Mouse (Mus musculus) kidney, postnatal 25 days (tissue): Measurements from ENCODE around the gene Pip4k2a.
"Not testable (repeated sequence)": the region's sequence is repeated elsewhere in the genome, so short reads cannot be mapped to it uniquely, and the experiment has no call there.

Source experiments
- DNase-seq, 2 experiments: peaks; one replicate each; pipeline ENCODE4 v3.0.0; 2021; ENCODE audit warnings: mixed read lengths in 2 of 2

Gene Pip4k2a

DNA sequence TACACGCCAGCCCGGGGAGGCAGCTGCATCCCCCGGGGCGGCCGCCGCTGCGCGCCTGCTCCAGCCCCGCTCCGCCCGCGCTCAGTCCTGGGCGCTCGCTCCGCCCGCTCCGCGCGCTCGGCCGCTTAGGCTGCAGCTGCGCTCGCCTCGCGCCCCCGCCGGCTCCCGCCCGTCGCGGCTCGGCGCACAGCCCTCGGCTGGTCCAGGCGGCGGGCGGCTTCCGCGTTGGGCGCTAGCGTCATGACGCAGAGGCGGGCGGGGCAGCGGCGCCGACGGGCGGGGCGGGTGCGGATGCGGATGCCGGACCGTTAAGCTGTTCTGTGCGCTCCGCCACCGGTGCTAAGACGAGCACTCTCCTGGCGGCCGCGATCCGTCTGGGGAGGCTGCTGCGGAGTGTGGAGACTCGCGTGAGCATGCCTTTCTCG lies at the start of gene Pip4k2a, which contains the start of gene 4930426L09Rik:
Pip4k2a (minus strand) TSS at position 73 of the 425 bp plus-strand sequence.
4930426L09Rik (plus strand) TSS at position 290 of the 425 bp plus-strand sequence.
- peak; percentile 90 to 94 for DNase-seq

DNA sequence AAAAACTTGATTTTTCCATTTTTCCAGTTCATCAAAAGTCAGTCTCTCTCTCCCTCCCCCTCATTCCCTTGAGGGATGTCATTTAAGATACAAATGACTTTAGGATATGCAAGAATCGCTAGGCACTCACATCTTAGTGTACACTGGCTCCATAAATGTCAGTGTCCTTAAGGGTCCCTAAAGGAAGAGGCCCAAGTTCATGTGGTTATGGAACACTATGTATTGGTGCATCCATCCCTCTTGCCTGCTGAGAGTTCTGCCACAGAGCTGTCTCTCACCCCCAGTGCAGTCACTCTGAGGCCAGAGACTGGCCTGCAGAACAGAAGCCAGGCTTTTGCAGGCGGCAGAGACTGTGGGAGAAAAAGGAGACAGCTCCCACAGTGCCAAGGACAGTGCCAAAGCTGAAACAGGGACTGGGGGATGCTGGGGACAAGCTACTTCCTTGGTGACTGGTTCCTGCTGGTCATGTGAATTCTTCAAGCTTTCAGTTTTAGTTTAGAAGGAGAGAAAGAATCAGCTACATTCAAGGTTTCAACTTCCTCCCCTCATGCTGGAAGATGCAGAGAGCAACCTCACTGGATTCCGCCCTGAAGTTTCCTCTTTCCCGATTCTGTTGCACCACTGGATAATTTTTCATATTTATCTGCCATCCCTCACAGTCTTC lies 40.1 kb upstream of the Pip4k2a start:
- DNase-seq = no peak

GRCm38 (mm10) chr2:19037430-19037829 lies 39.5 kb upstream of the Pip4k2a start:
- no peak for DNase-seq

DNA sequence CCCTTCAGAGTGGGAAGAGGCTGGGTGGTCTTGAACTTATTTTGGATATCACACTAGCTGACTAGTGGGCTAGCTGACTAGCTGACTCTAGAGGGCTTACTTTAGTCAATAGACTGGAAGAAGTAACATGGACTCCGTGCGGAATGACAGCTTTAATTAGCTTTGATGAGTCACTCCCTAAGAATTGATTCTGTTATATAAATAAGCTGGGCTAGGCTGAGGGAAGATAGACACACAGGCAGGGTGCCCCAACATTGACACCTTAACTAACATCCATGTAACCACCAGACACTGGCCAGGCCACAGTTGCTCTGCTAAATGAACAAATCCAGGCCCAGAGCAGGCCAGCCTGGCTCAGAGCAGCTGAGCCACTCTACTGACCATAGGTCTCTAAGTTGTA lies 26.9 kb upstream of the Pip4k2a start:
- no peak for DNase-seq

DNA sequence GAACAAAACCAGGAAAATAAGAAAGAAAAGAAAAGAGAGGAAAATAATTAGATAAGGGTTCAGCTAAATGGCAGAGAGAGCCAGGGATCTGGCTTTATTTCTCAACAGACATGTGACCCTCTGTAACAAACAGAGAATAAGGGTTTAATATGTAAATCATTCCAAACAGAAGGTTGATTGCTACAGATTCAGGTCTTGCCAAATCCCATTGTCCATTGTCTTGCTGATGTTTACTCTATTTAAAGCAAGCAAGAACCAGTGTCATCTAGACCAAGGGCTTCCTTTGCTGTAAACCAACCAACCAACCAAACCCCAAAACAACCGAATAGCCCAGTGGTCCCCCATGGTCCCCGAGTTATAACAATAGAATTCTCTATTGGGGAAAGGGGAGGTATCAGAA lies 20.1 kb upstream of the Pip4k2a start:
- no peak for DNase-seq

DNA sequence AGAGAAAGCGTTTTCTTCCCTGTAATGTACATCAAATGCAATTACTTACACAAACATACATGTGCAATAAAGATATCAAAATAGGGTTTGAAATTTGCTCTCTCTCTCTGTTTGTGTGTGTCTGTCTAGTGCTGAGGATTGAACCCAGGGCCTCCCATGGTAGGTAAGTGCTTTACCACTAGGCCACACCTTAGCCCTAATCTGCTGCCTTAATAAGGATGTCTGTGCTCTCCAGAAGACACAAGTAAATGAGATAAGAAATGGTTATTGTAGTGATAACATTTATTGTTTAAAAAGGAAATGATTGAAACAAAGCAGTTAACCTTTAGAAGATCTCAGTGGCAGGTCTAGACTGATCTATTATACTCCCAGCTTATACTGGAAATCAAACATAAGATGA lies 18.9 kb upstream of the Pip4k2a start:
- no peak for DNase-seq

DNA sequence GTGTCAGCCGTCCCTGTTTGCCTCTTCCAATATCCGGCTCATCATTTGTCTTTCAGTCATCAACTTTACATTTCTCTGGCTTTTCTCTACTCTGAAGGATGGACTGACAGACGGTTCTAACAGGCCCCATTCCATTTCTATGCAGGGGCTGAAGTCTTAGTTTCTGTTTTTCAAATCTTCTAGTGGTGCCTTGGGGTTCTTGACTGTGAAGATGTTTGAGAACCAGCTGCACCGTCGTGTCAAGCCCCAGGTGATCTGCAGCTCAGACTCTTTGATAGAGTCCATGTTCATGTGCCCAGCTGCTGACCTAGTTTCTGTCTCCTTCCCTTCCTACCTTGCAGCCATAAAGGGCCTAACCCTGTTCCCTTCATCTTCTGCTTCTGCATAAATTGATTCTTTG lies 18.4 kb upstream of the Pip4k2a start:
- no peak for DNase-seq

DNA sequence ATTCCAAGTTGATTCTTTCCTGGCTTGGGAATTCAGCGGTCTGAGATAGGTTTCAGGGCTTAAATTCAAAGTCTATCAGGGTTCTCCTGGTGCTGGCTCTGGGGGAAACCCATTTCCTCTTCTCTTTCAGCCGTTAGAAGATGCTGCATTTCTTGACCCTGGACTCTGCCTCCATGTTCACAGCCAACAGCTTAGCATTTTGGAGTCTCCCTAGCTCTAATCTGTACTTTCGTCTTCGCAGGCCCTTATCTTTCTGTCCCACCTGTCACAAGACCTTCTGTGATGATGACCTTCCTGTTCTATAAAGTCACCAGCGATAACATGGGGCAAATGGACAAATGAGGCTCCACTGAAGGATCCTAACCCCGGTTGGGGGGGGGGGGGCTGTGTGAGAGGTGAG lies 13.5 kb upstream of the Pip4k2a start:
- DNase-seq = no peak

DNA sequence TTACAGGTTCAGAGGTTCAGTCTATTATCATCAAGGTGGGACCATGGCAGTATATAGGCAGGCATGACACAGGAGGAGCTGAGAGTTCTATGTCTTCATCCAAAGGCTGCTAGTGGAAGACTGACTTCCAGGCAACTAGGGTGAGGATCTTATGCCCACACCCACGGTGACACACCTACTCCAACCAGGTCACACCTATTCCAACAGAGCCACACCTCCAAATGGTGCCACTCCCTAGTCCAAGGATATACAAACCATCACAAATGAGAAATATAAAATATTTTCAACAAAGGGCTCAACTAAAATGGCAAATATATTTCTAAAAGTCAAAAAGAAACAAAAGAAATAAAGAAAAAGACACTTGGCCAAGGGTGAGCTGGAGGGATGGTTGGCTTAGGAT lies 12.6 kb upstream of the Pip4k2a start:
- DNase-seq = not testable (repeated sequence)

- DNase-seq = no peak
Observed at GRCm38 (mm10) chr2:19007580-19007979, 9.7 kb upstream of the Pip4k2a start.

DNA sequence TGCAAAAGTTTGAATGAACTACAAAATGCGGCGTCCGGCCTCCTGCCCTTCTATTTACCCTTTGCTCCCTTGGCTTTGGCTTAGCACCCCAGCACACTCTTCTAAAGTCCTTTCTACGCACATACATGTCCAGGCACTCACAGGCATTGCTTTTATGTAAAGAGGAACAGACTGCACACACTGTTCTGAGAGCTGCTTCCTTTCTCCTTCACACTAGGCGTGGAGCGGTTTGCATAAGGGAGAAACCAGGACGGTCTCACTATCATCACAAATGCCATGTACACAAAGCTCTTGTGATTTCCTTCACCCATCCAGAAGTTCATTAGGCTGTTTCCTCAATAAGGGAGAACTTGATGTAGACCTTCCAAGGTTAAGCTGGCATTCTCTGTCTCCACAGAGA lies 8.2 kb upstream of the Pip4k2a start:
- DNase-seq = no peak

DNA sequence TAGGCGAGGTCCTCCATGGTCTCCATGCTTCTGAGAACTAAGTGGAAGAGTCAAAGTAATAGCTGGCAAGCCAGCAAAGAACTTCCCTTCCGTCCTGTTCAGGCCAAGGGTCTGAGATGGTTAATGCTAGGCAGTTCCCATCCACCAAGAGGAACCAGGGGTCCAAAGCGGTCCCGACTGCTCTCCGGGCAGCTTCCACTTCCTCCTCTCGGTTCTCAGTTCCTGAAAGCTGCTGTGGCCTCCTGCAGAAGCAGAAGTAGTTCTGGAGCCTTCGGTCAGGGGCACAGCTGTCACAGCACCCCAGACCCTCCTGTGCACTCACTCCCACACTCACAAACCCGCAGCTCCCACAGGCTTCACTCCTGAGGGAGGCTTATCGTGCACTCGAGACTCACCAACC lies 6.9 kb upstream of the Pip4k2a start:
- DNase-seq = peak in 1 of 2 experiments; percentile 40

DNA sequence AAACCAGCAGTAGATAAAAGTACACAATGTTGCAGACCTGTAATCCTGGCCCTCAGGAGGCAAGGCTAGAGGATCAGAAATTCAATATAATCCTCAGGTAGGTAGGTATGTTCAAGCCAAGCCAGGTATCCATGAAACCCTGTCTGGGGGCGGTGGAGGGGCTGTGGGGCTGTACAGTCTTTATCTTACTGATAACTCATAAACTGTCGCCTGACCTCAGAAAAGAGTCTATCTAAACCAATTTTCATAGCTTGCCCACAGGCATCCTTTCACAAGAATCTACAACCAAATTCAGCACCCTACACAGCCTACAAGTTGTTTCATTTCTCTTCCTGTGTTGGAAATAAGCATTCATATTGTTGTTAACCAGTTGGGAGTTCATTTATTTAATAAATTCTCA lies 1.5 kb upstream of the Pip4k2a start:
- no peak for DNase-seq

GRCm38 (mm10) chr2:18997387-18997971 lies 447 bp downstream of the Pip4k2a start:
- DNase-seq = peak; percentile 40 to 66

GRCm38 (mm10) chr2:18996451-18997211 lies 1.3 kb downstream of the Pip4k2a start:
- peak; percentile 33 to 51 for DNase-seq

DNA sequence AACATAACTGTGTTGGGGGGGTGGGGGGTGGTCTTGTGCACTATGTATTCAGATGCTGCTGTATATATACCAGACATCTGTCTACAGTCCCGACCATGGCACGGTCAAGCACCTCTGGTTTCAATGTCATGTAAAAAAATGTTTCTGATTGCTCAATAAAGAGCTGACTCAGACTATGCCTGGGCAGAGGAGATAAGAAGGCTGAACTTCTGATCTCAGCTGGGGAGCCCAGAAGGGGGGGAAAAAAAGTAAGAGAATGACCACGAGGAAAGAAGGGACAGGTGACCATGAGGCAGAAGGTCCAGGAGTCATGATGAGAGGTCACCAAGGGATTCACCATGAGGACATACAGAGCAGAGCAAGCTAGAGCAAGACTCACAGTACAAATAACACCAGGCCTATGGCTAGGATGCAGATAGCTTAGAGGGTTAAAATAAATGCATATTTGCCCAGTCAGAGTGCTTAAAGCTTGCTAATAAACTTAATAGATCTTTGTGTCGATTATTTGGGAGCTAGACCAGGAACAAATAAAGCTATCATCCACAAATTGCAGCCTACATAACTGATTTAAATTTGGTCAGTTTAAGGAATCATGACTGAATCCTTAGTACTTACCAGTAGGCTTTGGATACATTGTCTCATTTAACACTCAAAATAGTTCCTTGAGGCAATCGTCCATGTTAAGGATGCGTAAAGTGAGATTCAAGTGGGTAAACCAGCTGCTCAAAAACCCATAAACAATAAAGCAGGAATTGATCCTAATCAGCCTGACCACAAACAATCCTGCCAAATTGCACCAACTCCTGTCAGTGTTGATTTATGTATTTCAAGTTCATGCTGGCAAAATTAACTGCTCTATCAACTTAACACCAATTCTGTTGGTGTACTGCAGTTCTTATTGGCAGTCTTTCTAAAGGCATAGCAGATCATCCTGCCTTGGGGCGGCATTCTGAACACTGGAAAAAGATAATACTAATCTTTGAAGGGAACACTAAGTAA lies 5.1 kb downstream of the Pip4k2a start:
- DNase-seq = no peak

GRCm38 (mm10) chr2:18988885-18989284 lies 9.0 kb downstream of the Pip4k2a start:
- no peak for DNase-seq

DNA sequence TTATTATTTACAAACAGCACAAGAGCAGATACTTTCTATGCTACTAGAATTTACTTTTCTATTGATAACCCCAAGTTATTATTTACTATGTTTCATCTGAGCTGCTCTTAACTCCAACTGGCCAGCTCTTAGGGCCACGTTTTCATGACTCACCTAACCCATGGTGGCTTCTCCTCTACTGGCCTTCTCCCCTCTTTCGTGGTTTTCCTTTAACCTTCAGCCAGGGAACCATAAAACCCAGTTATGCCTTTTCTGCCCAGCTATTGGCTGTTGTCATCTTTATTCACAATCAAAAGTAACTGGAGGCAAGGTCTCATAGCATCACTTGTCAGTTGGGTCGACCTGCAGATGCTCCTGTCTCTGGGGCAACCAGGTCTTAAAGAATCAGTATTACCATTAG lies 12.4 kb downstream of the Pip4k2a start:
- no peak for DNase-seq

DNA sequence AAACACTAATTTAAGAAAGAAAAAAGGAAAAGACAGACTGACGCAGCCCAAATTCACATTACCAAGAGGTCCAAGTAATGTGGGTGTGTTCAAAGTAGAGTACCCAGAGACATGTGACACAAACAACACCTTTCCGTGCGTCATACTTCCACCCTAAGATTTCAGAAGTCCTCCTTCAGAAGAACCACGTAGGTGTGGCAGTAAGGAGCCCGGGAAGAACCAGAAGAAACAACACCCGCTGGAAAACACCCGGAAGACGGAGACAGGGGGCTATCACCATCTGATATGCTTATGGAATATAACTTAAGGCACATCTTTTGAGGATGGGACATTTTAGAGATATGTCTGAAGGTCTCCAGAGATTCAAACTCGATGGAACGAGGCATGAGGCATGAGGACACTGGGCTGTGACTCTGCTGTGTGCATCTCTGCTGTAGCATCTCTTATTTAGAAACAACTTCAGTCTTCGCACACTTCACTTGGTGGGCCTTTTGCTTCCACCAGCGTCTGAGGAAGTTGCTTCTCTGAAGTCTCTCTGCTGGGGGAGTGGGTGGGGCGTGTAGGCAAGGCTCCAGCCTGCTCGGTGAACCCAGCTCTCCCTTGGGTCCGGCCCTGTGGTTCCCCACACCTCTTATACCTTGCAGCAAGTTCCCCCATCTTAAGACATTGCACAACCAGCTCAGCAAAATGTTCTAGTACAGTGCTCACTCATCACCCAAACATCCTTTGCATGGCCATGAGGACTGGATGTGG lies 13.7 kb downstream of the Pip4k2a start:
- peak in 1 of 2 experiments; percentile 51 for DNase-seq

- DNase-seq = no peak
Observed at GRCm38 (mm10) chr2:18983546-18983945, 14.4 kb downstream of the Pip4k2a start.

- no peak for DNase-seq
Observed at GRCm38 (mm10) chr2:18982581-18982980, 15.3 kb downstream of the Pip4k2a start.

DNA sequence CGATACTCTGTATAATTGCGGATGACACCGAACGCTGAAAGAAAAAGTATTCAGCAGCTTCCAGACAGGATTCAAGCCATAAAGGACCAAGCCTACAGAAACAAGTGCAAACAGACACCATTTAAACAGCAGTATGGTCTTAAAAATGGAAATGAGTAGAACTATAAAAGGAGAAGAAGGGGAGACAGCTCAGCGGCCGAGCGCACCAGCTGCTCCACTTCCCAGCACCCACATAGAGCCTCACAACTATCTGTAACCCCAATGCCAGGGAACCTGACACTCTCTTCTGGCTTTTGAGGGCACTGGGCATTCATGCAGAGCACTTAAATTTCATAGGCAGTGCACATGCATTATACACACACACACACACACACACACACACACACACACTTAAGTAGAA lies 18.3 kb downstream of the Pip4k2a start:
- no peak for DNase-seq
